Mouse (Mus musculus) cerebellum, adult 2 months (tissue): Measurements from ENCODE around the gene Enc1.

Experiments
- CTCF ChIP-seq: fragments of 200-500 bp; IDR thresholded peaks from 2 replicates; pipeline ENCODE4 v1.5.1; 2011; ENCODE audit warnings: low read depth, mild to moderate bottlenecking, control low read depth, low read length, moderate library complexity, borderline replicate concordance; ENCODE audit not compliant: insufficient read depth
- POLR2A ChIP-seq: fragments of 200-500 bp; IDR thresholded peaks from 2 replicates; pipeline ENCODE4 v1.6.1; 2011; ENCODE audit warnings: low read length, control low read depth, borderline replicate concordance; ENCODE audit not compliant: insufficient read depth

DNA sequence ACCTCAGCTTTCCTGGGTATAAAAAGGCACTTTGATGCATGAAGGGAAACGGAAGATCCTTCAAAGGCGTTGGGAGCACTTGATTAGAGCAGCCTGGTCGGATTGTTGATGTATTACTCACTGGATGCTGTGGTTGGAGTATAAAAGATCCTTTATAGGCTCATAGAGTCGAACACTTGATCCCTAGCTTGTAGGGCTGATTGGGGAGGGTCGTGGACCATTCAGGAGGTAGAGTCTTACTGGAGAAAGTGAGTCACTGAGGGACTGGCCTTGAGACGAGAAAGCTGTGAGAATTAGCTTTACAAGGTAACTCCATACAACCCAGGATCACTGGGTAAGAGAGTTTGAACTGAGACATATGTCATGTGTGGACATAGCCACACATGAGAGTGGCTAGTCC is 30.7 kb downstream of the Enc1 start:
- TF ChIP-seq CTCF = no peak
- no peak for TF ChIP-seq POLR2A
